Mouse (Mus musculus) C2C12 (cell line): Measurements from ENCODE around the gene Olfr15. TPM values are rescaled to one million over a fixed set of nuclear protein-coding genes. Genes with fewer than 3 reads are reported as not detected.

ENCODE experiments used
- H3K27me3 ChIP-seq: one replicate; pipeline ENCODE4 v1.6.1; 2011; ENCODE audit not compliant: control insufficient read depth, insufficient read depth, insufficient read length
- H3K36me3 ChIP-seq: one replicate; pipeline ENCODE4 v1.6.1; 2011; ENCODE audit not compliant: control insufficient read depth, insufficient read depth
- H3K4me3 ChIP-seq: one replicate; pipeline ENCODE4 v1.5.1; 2011; ENCODE audit warnings: mild to moderate bottlenecking, control low read depth; ENCODE audit not compliant: poor library complexity, insufficient read depth, severe bottlenecking
- H3K79me2 ChIP-seq: one replicate; pipeline ENCODE4 v1.6.1; 2011; ENCODE audit not compliant: control insufficient read depth, insufficient read depth
- H3K79me3 ChIP-seq: one replicate; pipeline ENCODE4 v1.6.1; 2011; ENCODE audit warnings: low read depth, control low read depth
- H3ac ChIP-seq: one replicate; pipeline ENCODE3; 2011; ENCODE audit warnings: low read depth; ENCODE audit not compliant: control insufficient read depth, insufficient read length
- CEBPB ChIP-seq: IDR thresholded peaks from one replicate; pipeline ENCODE4 v1.6.1; 2011; ENCODE audit warnings: low read depth, mild to moderate bottlenecking, control low read depth, moderate library complexity
- CTCF ChIP-seq: IDR thresholded peaks from one replicate; pipeline ENCODE4 v1.5.1; 2011; ENCODE audit not compliant: control insufficient read depth, insufficient read depth, insufficient read length
- FOSL1 ChIP-seq: IDR thresholded peaks from one replicate; pipeline ENCODE4 v1.8.0; 2011; ENCODE audit warnings: mild to moderate bottlenecking, low read length; ENCODE audit not compliant: poor library complexity, insufficient read depth, severe bottlenecking
- MAX ChIP-seq: IDR thresholded peaks from one replicate; pipeline ENCODE4 v1.6.1; 2011; ENCODE audit warnings: mild to moderate bottlenecking, control low read depth
- MYOD1 ChIP-seq: IDR thresholded peaks from one replicate; pipeline ENCODE4 v1.6.1; 2011; ENCODE audit warnings: low read depth; ENCODE audit not compliant: control insufficient read depth, insufficient read length
- MYOG ChIP-seq: IDR thresholded peaks from one replicate; pipeline ENCODE4 v1.6.1; 2011; ENCODE audit not compliant: control insufficient read depth, insufficient read length; ENCODE audit errors: extremely low read depth
- USF1 ChIP-seq: IDR thresholded peaks from one replicate; pipeline ENCODE4 v1.6.1; 2011; ENCODE audit warnings: low read depth, mild to moderate bottlenecking, control low read depth, moderate library complexity
- polyA plus RNA-seq: library from polyadenylated mRNA; unstranded; fragments of >200 nt; fragmentation: generic; extraction: Trizol; gene quantifications from one replicate; pipeline ENCODE4 v1.2.1, GENCODE M21; 2012; ENCODE audit warnings: missing spikeins

Olfr15 gene
- polyA plus RNA-seq, 1 experiment: not detected

- TF ChIP-seq MYOD1: peak; percentile 31
- TF ChIP-seq FOSL1: no peak
- no peaks in the 10 kb centered on the region for H3K79me3 ChIP-seq
- no peak overlapping the region for H3K4me3 ChIP-seq
- no peaks in the 10 kb centered on the region for H3K79me2 ChIP-seq
- H3K36me3 ChIP-seq: no peaks in the 10 kb centered on the region
- H3K27me3 ChIP-seq: no peaks in the 10 kb centered on the region
- H3ac ChIP-seq: no peak overlapping the region
Observed at GRCm38 (mm10) chr16:3828021-3828420, 2.7 kb upstream of the Olfr15 start.

DNA sequence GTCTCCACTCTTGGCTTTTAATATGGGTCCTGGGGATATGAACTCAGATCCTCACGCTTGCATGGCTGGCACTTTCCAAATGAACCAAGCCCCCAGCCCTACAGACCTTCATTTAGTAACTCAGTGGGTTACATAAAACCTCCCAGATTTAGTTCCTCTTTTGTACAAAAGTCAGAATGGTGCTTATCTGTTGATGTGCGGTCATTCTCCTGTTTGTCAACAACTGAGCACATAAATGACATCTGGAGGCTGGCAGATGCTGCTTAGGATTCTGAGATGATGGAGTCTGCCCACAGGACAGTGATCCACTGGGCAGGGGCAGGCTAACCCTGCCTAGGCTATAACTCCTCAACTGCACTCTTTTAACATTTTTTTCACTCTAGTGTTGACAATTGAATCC, 951 bp upstream of the Olfr15 start:
- Histone ChIP-seq H3ac (no peak overlapping the region), H3K79me3 (no peaks in the 10 kb centered on the region), H3K36me3 (no peaks in the 10 kb centered on the region), H3K79me2 (no peaks in the 10 kb centered on the region), H3K4me3 (no peak overlapping the region), H3K27me3 (no peaks in the 10 kb centered on the region)
- no peak for TF ChIP-seq USF1
- TF ChIP-seq MYOG: no peak
- TF ChIP-seq MAX: no peak
- TF ChIP-seq FOSL1: no peak
- no peak for TF ChIP-seq CEBPB
- TF ChIP-seq CTCF: no peak
- no peak for TF ChIP-seq MYOD1

- Histone ChIP-seq H3K4me3 (no peak overlapping the region), H3K27me3 (no peaks in the 10 kb centered on the region), H3K79me3 (no peaks in the 10 kb centered on the region), H3K79me2 (no peaks in the 10 kb centered on the region), H3K36me3 (no peaks in the 10 kb centered on the region), H3ac (no peak overlapping the region)
- TF ChIP-seq MYOG: no peak
- TF ChIP-seq MAX: no peak
- TF ChIP-seq USF1: no peak
- no peak for TF ChIP-seq CTCF
- TF ChIP-seq CEBPB: no peak
- TF ChIP-seq FOSL1: no peak
- TF ChIP-seq MYOD1: no peak
Observed at GRCm38 (mm10) chr16:3835461-3835860, 4.8 kb downstream of the Olfr15 start.

DNA sequence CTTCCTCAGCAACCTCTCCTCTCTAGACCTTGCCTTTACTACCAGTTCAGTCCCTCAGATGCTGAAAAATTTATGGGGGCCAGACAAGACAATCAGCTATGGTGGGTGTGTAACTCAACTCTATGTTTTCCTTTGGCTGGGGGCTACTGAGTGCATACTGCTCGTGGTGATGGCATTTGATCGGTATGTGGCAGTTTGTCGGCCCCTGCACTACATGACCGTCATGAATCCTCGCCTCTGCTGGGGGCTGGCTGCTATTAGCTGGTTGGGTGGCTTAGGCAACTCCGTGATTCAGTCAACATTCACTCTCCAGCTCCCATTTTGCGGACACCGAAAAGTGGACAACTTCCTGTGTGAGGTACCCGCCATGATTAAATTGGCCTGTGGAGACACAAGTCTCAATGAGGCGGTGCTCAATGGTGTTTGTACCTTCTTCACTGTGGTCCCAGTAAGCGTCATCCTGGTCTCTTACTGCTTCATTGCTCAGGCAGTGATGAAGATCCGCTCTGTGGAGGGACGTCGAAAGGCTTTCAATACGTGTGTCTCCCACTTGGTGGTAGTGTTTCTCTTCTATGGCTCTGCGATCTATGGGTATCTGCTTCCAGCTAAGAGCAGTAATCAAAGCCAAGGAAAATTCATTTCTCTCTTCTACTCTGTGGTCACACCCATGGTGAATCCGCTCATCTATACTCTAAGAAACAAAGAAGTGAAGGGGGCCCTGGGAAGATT, 8.6 kb downstream of the Olfr15 start:
- no peaks in the 10 kb centered on the region for H3K36me3 ChIP-seq
- TF ChIP-seq CEBPB (no peak), MYOD1 (no peak), FOSL1 (no peak), MAX (no peak), CTCF (no peak), USF1 (no peak), MYOG (no peak)
- H3K4me3 ChIP-seq: no peak overlapping the region
- no peaks in the 10 kb centered on the region for H3K79me2 ChIP-seq
- no peak overlapping the region for H3ac ChIP-seq
- H3K79me3 ChIP-seq: no peaks in the 10 kb centered on the region
- no peaks in the 10 kb centered on the region for H3K27me3 ChIP-seq

DNA sequence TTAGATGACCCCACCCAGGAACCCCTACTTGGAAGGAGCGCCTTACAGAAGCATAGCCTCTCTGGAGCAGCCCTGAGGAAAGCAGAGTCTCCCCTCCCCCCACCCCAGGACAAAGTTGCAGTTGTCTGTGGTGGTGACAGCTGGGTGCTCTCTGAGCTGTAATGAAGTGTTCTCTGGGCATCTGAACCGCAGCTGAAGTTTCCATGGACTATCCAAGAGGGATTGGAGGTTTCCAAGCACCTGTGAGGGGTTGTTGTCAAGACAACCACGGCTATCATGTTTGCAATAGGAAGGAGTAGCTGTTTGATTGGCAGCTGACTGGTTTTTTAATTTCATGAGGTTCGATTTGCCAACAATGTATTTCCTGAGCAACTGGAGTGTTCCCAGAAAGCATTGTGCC, 12.3 kb downstream of the Olfr15 start:
- Histone ChIP-seq H3K79me2 (no peaks in the 10 kb centered on the region), H3K79me3 (no peaks in the 10 kb centered on the region), H3K27me3 (no peaks in the 10 kb centered on the region), H3K36me3 (no peaks in the 10 kb centered on the region), H3ac (no peak overlapping the region), H3K4me3 (no peak overlapping the region)
- no peak for TF ChIP-seq MYOD1
- TF ChIP-seq MAX: no peak
- TF ChIP-seq CTCF: no peak
- TF ChIP-seq FOSL1: no peak
- no peak for TF ChIP-seq MYOG
- no peak for TF ChIP-seq USF1
- no peak for TF ChIP-seq CEBPB

DNA sequence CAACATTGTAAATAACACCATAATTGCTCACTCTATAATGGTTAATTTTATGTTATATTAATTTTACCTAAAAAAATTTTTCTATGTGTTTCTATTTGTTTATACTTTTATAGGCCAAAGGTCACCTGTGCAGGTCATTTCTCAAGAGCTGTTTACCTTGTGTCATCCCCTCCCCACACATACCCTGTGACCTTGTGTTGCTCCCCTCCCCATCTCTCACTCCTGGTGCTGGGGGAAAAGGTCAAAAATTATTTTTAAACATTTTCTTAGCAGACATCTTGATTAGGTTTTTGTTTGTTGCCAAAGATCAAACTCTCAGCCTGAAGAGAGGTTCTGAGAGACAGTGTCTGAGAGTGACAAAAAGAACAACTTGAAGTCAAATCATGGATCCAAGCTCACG, 13.1 kb downstream of the Olfr15 start:
- TF ChIP-seq MAX: no peak
- no peak for TF ChIP-seq MYOD1
- TF ChIP-seq MYOG: no peak
- TF ChIP-seq CEBPB: no peak
- TF ChIP-seq FOSL1: no peak
- TF ChIP-seq USF1: no peak
- TF ChIP-seq CTCF: no peak
- Histone ChIP-seq H3K79me3 (no peaks in the 10 kb centered on the region), H3K27me3 (no peaks in the 10 kb centered on the region)

More for the DNA sequence above, 13.1 kb downstream of the Olfr15 start:
- no peak overlapping the region for H3ac ChIP-seq
- H3K79me2 ChIP-seq: no peaks in the 10 kb centered on the region
- no peak overlapping the region for H3K4me3 ChIP-seq
- H3K36me3 ChIP-seq: no peaks in the 10 kb centered on the region
